Mouse (Mus musculus) neural tube, postnatal 0 days (tissue): ENCODE data around the gene Olfr996. TPM values are rescaled to one million over a fixed set of nuclear protein-coding genes. Genes with fewer than 3 reads are reported as not detected.

Source experiments
- polyA plus RNA-seq: library from polyadenylated mRNA; unstranded; fragments of >200 nt; fragmentation: Nextera tagmentation; extraction: Ambion mirVana; gene quantifications from 2 replicates; pipeline ENCODE4 v1.2.1, GENCODE M21; 2015

Gene Olfr996
- polyA plus RNA-seq: not detected in 2 replicates

DNA sequence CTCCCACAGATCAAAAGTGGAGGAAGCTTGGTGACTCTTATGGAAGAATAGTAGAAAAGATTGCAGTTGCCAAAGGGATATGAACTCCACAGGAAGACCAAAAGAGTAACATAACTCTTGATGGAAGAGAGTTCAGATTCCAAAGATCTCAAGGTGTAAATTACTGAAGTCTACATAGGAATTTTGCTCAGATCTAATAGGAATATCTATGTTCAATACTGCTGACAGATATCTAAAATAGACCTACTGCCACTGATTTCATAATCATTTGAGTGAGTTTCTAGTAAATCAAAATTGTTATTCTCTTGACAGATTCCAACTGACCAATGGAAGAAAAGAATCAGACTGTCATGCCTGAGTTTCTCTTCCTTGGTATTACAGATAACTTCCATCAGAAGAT is at the start of gene Olfr996:
Olfr996 (plus strand) TSS at position 301 of the 400 bp plus-strand sequence.

DNA sequence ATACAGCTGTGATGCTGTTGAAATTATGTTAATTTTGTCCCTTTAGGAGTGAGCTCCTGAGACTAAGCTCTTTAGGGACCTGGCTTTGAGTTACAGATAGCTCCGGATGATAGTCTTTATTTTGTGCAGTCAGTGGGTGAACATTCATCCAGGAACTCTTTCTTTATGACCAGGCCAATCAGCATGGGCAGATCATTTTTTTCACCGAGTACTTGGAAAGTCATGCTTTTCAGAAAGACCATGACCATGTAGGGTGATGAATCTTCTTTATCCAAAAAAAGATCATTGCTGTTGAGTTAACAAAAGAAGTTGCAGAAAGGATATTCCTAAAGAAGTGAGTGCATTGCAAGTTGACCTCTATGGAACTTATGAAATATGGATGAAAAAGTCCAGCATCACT is 9.6 kb downstream of the Olfr996 start, which contains the start of gene Olfr998:
Olfr998 (plus strand) TSS at position 301 of the 400 bp plus-strand sequence.

DNA sequence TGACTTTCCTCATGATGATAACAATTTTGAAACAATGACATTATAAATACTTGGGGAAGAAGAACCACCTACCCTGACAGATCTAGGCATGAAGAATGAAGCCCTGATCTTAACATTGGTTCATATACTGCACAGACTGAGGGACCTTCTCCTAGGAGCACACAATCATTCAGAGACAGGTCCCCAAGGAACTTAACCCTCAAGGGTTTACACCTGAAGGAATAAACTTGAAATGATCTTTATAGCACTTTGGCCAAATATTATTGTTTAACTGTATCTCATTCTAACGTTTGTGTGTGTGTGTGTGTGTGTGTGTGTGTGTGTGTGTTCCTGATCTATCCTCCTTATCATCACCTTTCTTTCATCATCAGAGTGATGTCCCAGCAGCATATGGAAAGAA is 32.8 kb downstream of the Olfr996 start, which contains the start of gene Olfr1000:
Olfr1000 (minus strand) TSS at position 101 of the 400 bp plus-strand sequence.

Other genes with a start within 250 kb of the Olfr996 start
- gene Olfr987, start 239.9 kb upstream of the Olfr996 start, polyA plus RNA-seq: not detected in 2 replicates
- not detected in 2 replicates for gene Olfr988, start 216.0 kb upstream of the Olfr996 start, polyA plus RNA-seq
- gene Olfr992, start 169.7 kb upstream of the Olfr996 start, polyA plus RNA-seq: not detected in 2 replicates
- not detected in 2 replicates for gene Olfr993, start 164.3 kb upstream of the Olfr996 start, polyA plus RNA-seq
- gene Olfr994, start 142.8 kb upstream of the Olfr996 start, polyA plus RNA-seq: not detected in 2 replicates
- gene Olfr995, start 135.6 kb upstream of the Olfr996 start, polyA plus RNA-seq: not detected in 2 replicates
- gene 4833423E24Rik, start 60.2 kb upstream of the Olfr996 start, polyA plus RNA-seq: 3.3 and 3.7 TPM in 2 replicates
- gene Olfr998, start 9.7 kb downstream of the Olfr996 start, polyA plus RNA-seq: not detected in 2 replicates
- not detected in 2 replicates for gene Olfr1000, start 32.7 kb downstream of the Olfr996 start, polyA plus RNA-seq
- gene Olfr1002, start 71.5 kb downstream of the Olfr996 start, polyA plus RNA-seq: not detected in 2 replicates
- gene Olfr154, start 85.2 kb downstream of the Olfr996 start, polyA plus RNA-seq: not detected in 2 replicates
- not detected in 2 replicates for gene Olfr1006, start 99.6 kb downstream of the Olfr996 start, polyA plus RNA-seq
- gene Olfr1008, start 110.2 kb downstream of the Olfr996 start, polyA plus RNA-seq: not detected in 2 replicates
- gene Olfr1009, start 136.2 kb downstream of the Olfr996 start, polyA plus RNA-seq: not detected in 2 replicates
- gene Olfr1012, start 183.6 kb downstream of the Olfr996 start, polyA plus RNA-seq: not detected in 2 replicates
- gene Olfr1013, start 187.9 kb downstream of the Olfr996 start, polyA plus RNA-seq: not detected in 2 replicates
- gene Olfr1014, start 193.5 kb downstream of the Olfr996 start, polyA plus RNA-seq: not detected in 2 replicates
- gene Olfr1015, start 202.8 kb downstream of the Olfr996 start, polyA plus RNA-seq: not detected in 2 replicates
- gene Olfr1016, start 223.3 kb downstream of the Olfr996 start, polyA plus RNA-seq: not detected in 2 replicates
- not detected in 2 replicates for gene Olfr1018, start 239.3 kb downstream of the Olfr996 start, polyA plus RNA-seq